Mouse (Mus musculus): ENCODE data around the gene Gm648. TPM values are rescaled to one million over a fixed set of nuclear protein-coding genes. Genes with fewer than 3 reads are reported as not detected.

Gm648 gene
- polyA plus RNA-seq (2015; fragmentation: Nextera tagmentation; extraction: Ambion mirVana) = not detected in 2 replicates

DNA sequence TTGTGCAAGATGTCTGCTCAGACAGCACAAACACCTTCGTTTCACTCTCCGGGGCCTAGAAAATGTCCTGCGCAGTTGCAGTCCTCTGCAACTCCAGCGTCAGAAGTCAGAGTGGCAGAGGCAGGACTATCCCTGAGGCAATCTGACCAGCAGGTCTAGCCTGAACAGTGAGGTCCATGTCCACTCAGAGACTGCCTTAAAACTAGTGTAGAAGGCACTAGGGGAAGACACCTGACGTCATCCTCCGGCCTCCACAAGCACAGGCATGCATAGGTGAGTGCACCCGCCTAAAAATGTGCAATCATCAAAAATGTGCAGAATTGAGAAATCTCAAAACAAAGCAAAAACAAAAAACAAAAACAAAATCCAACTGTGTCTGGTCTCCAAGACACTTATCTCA is at the start of gene Gm648:
TSS of gene Gm648 (minus strand) at position 101 of the 400 bp plus-strand sequence.

GRCm38 (mm10) chrX:56597887-56598640 is 48.7 kb upstream of the Gm648 start, which contains the start of gene Mmgt1:
Gene Mmgt1 (minus strand): TSS chrX:56598069.

GRCm38 (mm10) chrX:56524442-56524841 is 25.0 kb downstream of the Gm648 start, which contains the start of gene Gm10477:
Gene Gm10477 (plus strand): TSS chrX:56524742.

Small RNA genes lying within 50 kb of the gene (microRNA-seq; reads per million reads assigned to microRNA genes)
- gene Mir5116 (ENCODE audit: borderline replicate concordance, insufficient number of aligned reads) = not detected

Other genes starting within 250 kb of the Gm648 start
- gene Zfp449, start 203.2 kb downstream of the Gm648 start, polyA plus RNA-seq (2015; fragmentation: Nextera tagmentation; extraction: Ambion mirVana) = 3.9 and 5.3 TPM in 2 replicates
- 3.8 and 6.1 TPM in 2 replicates for gene Smim10l2a, start 175.0 kb downstream of the Gm648 start, polyA plus RNA-seq (2015; fragmentation: Nextera tagmentation; extraction: Ambion mirVana)
- gene Gm2174, start 101.6 kb downstream of the Gm648 start, polyA plus RNA-seq (2015; fragmentation: Nextera tagmentation; extraction: Ambion mirVana) = 2.1 and 2.3 TPM in 2 replicates
- gene Ints6l, start 94.7 kb downstream of the Gm648 start, polyA plus RNA-seq (2015; fragmentation: Nextera tagmentation; extraction: Ambion mirVana) = 20.8 and 23.9 TPM in 2 replicates
- gene Gm10477, start 24.9 kb downstream of the Gm648 start, polyA plus RNA-seq (2015; fragmentation: Nextera tagmentation; extraction: Ambion mirVana) = not detected in 2 replicates
- 8.8 and 12.1 TPM in 2 replicates for gene Mmgt1, start 48.5 kb upstream of the Gm648 start, polyA plus RNA-seq (2015; fragmentation: Nextera tagmentation; extraction: Ambion mirVana)
- 10.4 and 13.5 TPM in 2 replicates for gene Slc9a6, start 60.2 kb upstream of the Gm648 start, polyA plus RNA-seq (2015; fragmentation: Nextera tagmentation; extraction: Ambion mirVana)
- gene Fhl1, start 182.2 kb upstream of the Gm648 start, polyA plus RNA-seq (2015; fragmentation: Nextera tagmentation; extraction: Ambion mirVana) = 73.9 and 82.2 TPM in 2 replicates

Data from adrenal gland, postnatal 0 days (tissue).